Mouse (Mus musculus): ENCODE measurements at regions not wholly inside any gene's neighbourhood (a gene's known extent, or its start where the extent isn't known, plus 50 kb on each side); places are given as distances from the start of the nearest gene placed in this dataset.

DNA sequence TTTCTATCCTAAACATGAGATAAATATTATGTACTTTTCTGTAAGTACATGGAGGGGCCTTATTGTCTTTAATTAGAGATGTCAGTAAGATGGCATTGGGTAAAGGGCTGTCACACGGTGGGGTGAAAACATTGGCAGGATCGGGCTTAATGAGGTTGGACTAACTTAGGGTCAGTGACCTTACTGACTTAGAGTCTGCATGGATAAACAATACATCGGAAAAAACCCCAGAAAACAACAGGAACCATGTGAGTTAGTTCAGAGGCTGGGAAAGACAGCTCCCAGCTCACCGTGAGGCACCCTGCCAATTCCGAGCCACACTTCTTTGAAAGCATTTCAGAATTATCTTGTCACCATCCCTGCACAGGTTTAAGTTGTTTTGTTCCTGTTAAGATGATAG lies 363.3 kb upstream of the Camk1g start:
- H3ac ChIP-seq (ENCODE audit: control insufficient read depth, insufficient read length): no peak overlapping the region
- no peaks in the 10 kb centered on the region for H3K27me3 ChIP-seq (ENCODE audit: control insufficient read depth, insufficient read depth, insufficient read length)
- no peak overlapping the region for H3K4me3 ChIP-seq
- TF ChIP-seq REST (IDR thresholded peaks at IDR 0.05; ENCODE audit: insufficient read depth, insufficient read length) (no peak), TCF3 (IDR thresholded peaks at IDR 0.05; ENCODE audit: insufficient read length, low read depth) (no peak), E2F4 (IDR thresholded peaks at IDR 0.05; ENCODE audit: insufficient read depth) (no peak), POLR2AphosphoS2 (IDR thresholded peaks at IDR 0.05; ENCODE audit: insufficient read length, low read depth) (no peak), MYOD1 (IDR thresholded peaks at IDR 0.05; ENCODE audit: control insufficient read depth in 1 of 3, insufficient read length in 2 of 3, low read depth in 2 of 3) (no peak), SRF (IDR thresholded peaks at IDR 0.05; ENCODE audit: control insufficient read depth, insufficient read length, low read depth) (no peak), TCF12 (IDR thresholded peaks at IDR 0.05; ENCODE audit: insufficient read depth, poor library complexity, severe bottlenecking) (no peak), POLR2A (IDR thresholded peaks at IDR 0.05; ENCODE audit: insufficient read length, low read depth) (no peak), MYOG (IDR thresholded peaks at IDR 0.05; ENCODE audit: control insufficient read depth in 1 of 3, insufficient read depth in 1 of 3, insufficient read length in 2 of 3, low read depth in 2 of 3) (no peak), CEBPB (IDR thresholded peaks at IDR 0.05; ENCODE audit: insufficient read depth, poor library complexity, severe bottlenecking) (no peak), MAX (IDR thresholded peaks at IDR 0.05; ENCODE audit: low read depth) (no peak), USF1 (IDR thresholded peaks at IDR 0.05; ENCODE audit: low read depth) (no peak)
- H3K79me2 ChIP-seq (ENCODE audit: control insufficient read depth, insufficient read depth): no peaks in the 10 kb centered on the region
- no peak overlapping the region for H3K4me2 ChIP-seq (ENCODE audit: low read depth)
- no peaks in the 10 kb centered on the region for H3K36me3 ChIP-seq (ENCODE audit: control insufficient read depth, insufficient read depth)

DNA sequence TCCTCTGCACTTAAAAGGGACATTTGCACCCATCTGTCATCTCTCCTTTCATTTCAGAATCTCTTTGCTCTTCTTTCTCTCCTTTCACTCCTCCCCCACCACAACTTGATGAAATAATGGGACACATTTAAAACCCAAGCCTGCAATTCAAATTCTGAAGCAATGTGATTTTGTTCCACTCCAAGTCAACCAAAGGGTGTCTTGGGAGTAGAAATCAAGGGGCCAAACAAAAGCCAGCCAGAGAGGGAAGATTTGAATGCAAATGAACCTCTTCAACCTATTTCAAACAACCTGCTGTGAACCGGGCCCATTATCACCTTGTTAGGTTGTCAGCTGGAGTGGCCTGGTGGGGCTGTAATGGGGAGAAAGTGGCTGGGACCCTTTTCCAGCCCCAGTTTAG lies 362.0 kb upstream of the Camk1g start:
- H3K27me3 ChIP-seq (ENCODE audit: control insufficient read depth, insufficient read depth, insufficient read length): no peaks in the 10 kb centered on the region
- no peak overlapping the region for H3K4me2 ChIP-seq (ENCODE audit: low read depth)
- H3K36me3 ChIP-seq (ENCODE audit: control insufficient read depth, insufficient read depth): no peaks in the 10 kb centered on the region
- no peaks in the 10 kb centered on the region for H3K79me2 ChIP-seq (ENCODE audit: control insufficient read depth, insufficient read depth)
- no peak for TF ChIP-seq SRF (IDR thresholded peaks at IDR 0.05; ENCODE audit: control insufficient read depth, insufficient read length, low read depth)
- TF ChIP-seq POLR2AphosphoS2 (IDR thresholded peaks at IDR 0.05; ENCODE audit: insufficient read length, low read depth): no peak
- no peak for TF ChIP-seq TCF12 (IDR thresholded peaks at IDR 0.05; ENCODE audit: insufficient read depth, poor library complexity, severe bottlenecking)
- TF ChIP-seq REST (IDR thresholded peaks at IDR 0.05; ENCODE audit: insufficient read depth, insufficient read length): no peak
- TF ChIP-seq USF1 (IDR thresholded peaks at IDR 0.05; ENCODE audit: low read depth): no peak
- TF ChIP-seq E2F4 (IDR thresholded peaks at IDR 0.05; ENCODE audit: insufficient read depth): no peak
- TF ChIP-seq MAX (IDR thresholded peaks at IDR 0.05; ENCODE audit: low read depth): no peak
- no peak overlapping the region for H3K4me3 ChIP-seq
- H3ac ChIP-seq (ENCODE audit: control insufficient read depth, insufficient read length): no peak overlapping the region

DNA sequence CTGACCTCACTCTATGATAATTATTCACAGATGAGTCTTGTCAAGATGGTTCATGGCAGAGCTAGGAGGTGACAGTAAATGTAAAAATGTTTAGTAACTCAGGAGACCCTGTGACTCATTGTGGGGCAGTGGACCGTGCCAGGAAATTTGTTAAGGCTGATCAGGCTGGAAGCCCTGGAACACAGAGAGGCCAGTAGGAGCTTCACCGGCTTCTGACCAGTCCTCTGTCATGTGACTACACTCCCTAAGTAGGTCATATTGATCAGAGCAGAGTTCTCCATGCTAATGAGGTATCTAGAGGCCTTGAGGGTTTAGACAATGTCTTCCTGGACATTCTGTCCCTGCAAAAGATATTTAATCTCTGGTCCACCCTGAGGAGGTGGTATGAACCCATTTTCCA lies 351.8 kb upstream of the Camk1g start:
- Histone ChIP-seq H3K36me3 (ENCODE audit: control insufficient read depth, insufficient read depth) (no peaks in the 10 kb centered on the region), H3K4me3 (no peak overlapping the region), H3K79me2 (ENCODE audit: control insufficient read depth, insufficient read depth) (no peaks in the 10 kb centered on the region), H3K4me2 (ENCODE audit: low read depth) (no peak overlapping the region), H3ac (ENCODE audit: control insufficient read depth, insufficient read length) (no peak overlapping the region), H3K27me3 (ENCODE audit: control insufficient read depth, insufficient read depth, insufficient read length) (no peaks in the 10 kb centered on the region)
- TF ChIP-seq REST (IDR thresholded peaks at IDR 0.05; ENCODE audit: insufficient read depth, insufficient read length): no peak
- no peak for TF ChIP-seq SRF (IDR thresholded peaks at IDR 0.05; ENCODE audit: control insufficient read depth, insufficient read length, low read depth)
- TF ChIP-seq POLR2A (IDR thresholded peaks at IDR 0.05; ENCODE audit: insufficient read length, low read depth): no peak
- no peak for TF ChIP-seq CEBPB (IDR thresholded peaks at IDR 0.05; ENCODE audit: insufficient read depth, poor library complexity, severe bottlenecking)
- TF ChIP-seq MYOG (IDR thresholded peaks at IDR 0.05; ENCODE audit: control insufficient read depth in 1 of 3, insufficient read depth in 1 of 3, insufficient read length in 2 of 3, low read depth in 2 of 3): no peak
- TF ChIP-seq MYOD1 (IDR thresholded peaks at IDR 0.05; ENCODE audit: control insufficient read depth in 1 of 3, insufficient read length in 2 of 3, low read depth in 2 of 3): no peak
- no peak for TF ChIP-seq MAX (IDR thresholded peaks at IDR 0.05; ENCODE audit: low read depth)
- TF ChIP-seq USF1 (IDR thresholded peaks at IDR 0.05; ENCODE audit: low read depth): no peak
- no peak for TF ChIP-seq TCF12 (IDR thresholded peaks at IDR 0.05; ENCODE audit: insufficient read depth, poor library complexity, severe bottlenecking)
- TF ChIP-seq E2F4 (IDR thresholded peaks at IDR 0.05; ENCODE audit: insufficient read depth): no peak
- no peak for TF ChIP-seq POLR2AphosphoS2 (IDR thresholded peaks at IDR 0.05; ENCODE audit: insufficient read length, low read depth)
- TF ChIP-seq TCF3 (IDR thresholded peaks at IDR 0.05; ENCODE audit: insufficient read length, low read depth): no peak

DNA sequence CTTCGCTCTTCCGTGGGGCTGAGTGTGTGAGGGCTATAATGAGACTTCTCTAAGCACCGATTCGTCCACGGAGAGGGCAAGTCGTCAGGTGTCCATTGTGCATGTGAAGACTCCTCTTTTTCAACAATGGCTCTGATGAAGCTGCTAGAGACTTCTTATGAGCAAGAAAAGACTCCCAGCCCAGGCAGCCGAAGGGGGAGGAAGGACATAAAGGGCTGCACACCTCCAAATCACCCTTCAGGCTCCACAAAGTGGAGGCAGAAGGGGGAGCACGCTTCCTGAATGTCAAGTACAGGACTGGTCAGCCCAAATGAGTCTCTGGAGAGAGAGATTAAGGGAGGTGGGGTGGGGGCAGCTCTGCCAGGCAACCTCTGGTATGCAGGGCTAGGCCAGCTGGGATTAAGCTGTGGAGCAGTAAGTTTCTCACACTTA lies 350.3 kb upstream of the Camk1g start:
- H3K27me3 ChIP-seq (ENCODE audit: control insufficient read depth, insufficient read depth, insufficient read length): no peaks in the 10 kb centered on the region
- H3K4me2 ChIP-seq (ENCODE audit: low read depth): no peak overlapping the region
- no peaks in the 10 kb centered on the region for H3K36me3 ChIP-seq (ENCODE audit: control insufficient read depth, insufficient read depth)
- TF ChIP-seq POLR2AphosphoS2 (IDR thresholded peaks at IDR 0.05; ENCODE audit: insufficient read length, low read depth): no peak
- no peak overlapping the region for H3ac ChIP-seq (ENCODE audit: control insufficient read depth, insufficient read length)
- no peak overlapping the region for H3K4me3 ChIP-seq
- H3K79me2 ChIP-seq (ENCODE audit: control insufficient read depth, insufficient read depth): no peaks in the 10 kb centered on the region

DNA sequence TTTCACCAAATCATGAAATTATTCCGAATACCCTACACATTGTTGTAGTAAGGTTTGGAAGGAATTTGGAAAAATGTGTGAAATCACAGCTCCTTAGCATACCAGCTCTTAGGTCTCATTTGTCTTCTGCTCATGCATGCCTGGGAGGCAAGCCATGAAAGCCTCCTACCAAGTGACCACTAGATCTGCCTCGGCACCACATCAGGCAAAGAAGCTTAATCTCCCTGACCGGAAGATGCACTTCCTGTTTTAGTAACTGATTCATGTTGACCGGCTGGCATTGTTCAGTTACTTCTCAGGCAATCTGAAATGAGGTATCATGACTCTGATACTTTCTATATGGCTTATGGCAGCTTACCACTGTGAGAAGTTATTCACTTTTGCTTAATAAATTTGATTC lies 345.2 kb upstream of the Camk1g start:
- H3K27me3 ChIP-seq (ENCODE audit: control insufficient read depth, insufficient read depth, insufficient read length): no peaks in the 10 kb centered on the region
- H3ac ChIP-seq (ENCODE audit: control insufficient read depth, insufficient read length): no peak overlapping the region
- TF ChIP-seq CEBPB (IDR thresholded peaks at IDR 0.05; ENCODE audit: insufficient read depth, poor library complexity, severe bottlenecking): no peak
- TF ChIP-seq MAX (IDR thresholded peaks at IDR 0.05; ENCODE audit: low read depth): no peak
- no peak for TF ChIP-seq TCF12 (IDR thresholded peaks at IDR 0.05; ENCODE audit: insufficient read depth, poor library complexity, severe bottlenecking)
- no peak for TF ChIP-seq MYOG (IDR thresholded peaks at IDR 0.05; ENCODE audit: control insufficient read depth in 1 of 3, insufficient read depth in 1 of 3, insufficient read length in 2 of 3, low read depth in 2 of 3)
- no peak for TF ChIP-seq MYOD1 (IDR thresholded peaks at IDR 0.05; ENCODE audit: control insufficient read depth in 1 of 3, insufficient read length in 2 of 3, low read depth in 2 of 3)
- TF ChIP-seq POLR2AphosphoS2 (IDR thresholded peaks at IDR 0.05; ENCODE audit: insufficient read length, low read depth): no peak
- TF ChIP-seq USF1 (IDR thresholded peaks at IDR 0.05; ENCODE audit: low read depth): no peak
- TF ChIP-seq E2F4 (IDR thresholded peaks at IDR 0.05; ENCODE audit: insufficient read depth): no peak
- no peak for TF ChIP-seq POLR2A (IDR thresholded peaks at IDR 0.05; ENCODE audit: insufficient read length, low read depth)
- TF ChIP-seq REST (IDR thresholded peaks at IDR 0.05; ENCODE audit: insufficient read depth, insufficient read length): no peak
- TF ChIP-seq SRF (IDR thresholded peaks at IDR 0.05; ENCODE audit: control insufficient read depth, insufficient read length, low read depth): no peak
- TF ChIP-seq TCF3 (IDR thresholded peaks at IDR 0.05; ENCODE audit: insufficient read length, low read depth): no peak
- H3K4me3 ChIP-seq: no peak overlapping the region
- no peaks in the 10 kb centered on the region for H3K36me3 ChIP-seq (ENCODE audit: control insufficient read depth, insufficient read depth)
- H3K79me2 ChIP-seq (ENCODE audit: control insufficient read depth, insufficient read depth): no peaks in the 10 kb centered on the region
- H3K4me2 ChIP-seq (ENCODE audit: low read depth): no peak overlapping the region

Data from myocyte (in vitro differentiated cells).